Comparison of ENCODE assay signal across 20 mouse cellular contexts in the genomic region with DNA sequence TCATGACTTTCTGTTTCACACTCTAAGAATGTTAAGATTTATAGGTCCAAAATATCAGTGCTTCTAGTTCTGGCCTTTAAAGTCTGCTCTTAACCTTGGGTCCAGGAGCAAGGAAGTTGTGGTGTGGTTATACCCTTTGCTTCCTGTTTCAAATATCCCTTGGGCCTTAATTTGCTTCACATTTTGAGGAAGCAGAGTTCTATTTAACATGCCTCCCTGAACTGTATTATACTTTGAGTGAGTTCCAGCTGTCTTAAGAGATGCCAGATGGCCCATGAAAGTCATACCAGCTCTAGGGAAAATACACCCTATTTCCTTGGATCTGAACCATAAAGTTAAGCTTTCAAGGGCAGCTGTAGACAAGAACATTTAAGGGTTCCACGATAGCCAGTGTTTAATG. TPM values are rescaled to one million over a fixed set of nuclear protein-coding genes. Genes with fewer than 3 reads are reported as not detected.
DNase-seq lines count a peak whose midpoint lies in the region; ATAC-seq lines count a peak whose summit lies in the region.
"Had no signal": no experiment of that assay in that cellular context is flagged by ENCODE, and none has a peak within 500 bp of the region (broad histone marks: within the 10 kb centered on the region; RNA-seq: fewer than 3 reads in every experiment).

No protein-coding gene starts in this region.

- peak; percentile 84 to 94 for ATAC-seq in hematopoietic stem cell, adult 5-6 weeks (replicated peaks in 1 of 2; ENCODE audit: insufficient read depth in 1 of 2, low FRiP score in 2 of 2, low TSS enrichment in 1 of 2, low read depth in 1 of 2, poor library complexity in 2 of 2, severe bottlenecking in 2 of 2)
- ATAC-seq: forebrain, embryonic 13.5 days; intestine, postnatal 0 days had no signal

- intact Hi-C loops in left cerebral cortex, postnatal 25 days (cut with DNase I), result no loop called here
- intact Hi-C loops in left cerebral cortex, postnatal 10 days (cut with DNase I), result no loop called here

- peak; percentile 5 for DNase-seq in embryo, embryonic 11 days
- DNase-seq in embryo, embryonic 9.5 days (ENCODE audit: extremely low spot score), result no peak
- DNase-seq in left cerebral cortex, postnatal 25 days (ENCODE audit: low spot score in 2 of 2), result peak; percentile 1 to 49
- no peak for DNase-seq in left cerebral cortex, postnatal 10 days (ENCODE audit: extremely low spot score in 1 of 2, low spot score in 2 of 2)
- no peak for DNase-seq in ovary, postnatal 14 days (ENCODE audit: low spot score)
- DNase-seq in urinary bladder, postnatal 25 days (ENCODE audit: low spot score), result no peak
- DNase-seq: cerebellum, adult 9-10 months; gastrocnemius, adult 2 months; heart, adult 11 months; heart, postnatal 14 days; liver, embryonic 13.5 days; lung, postnatal 4 days; thymus, postnatal 25 days had no signal

RNA-seq across cellular contexts. Expression of gene Gm12695, which starts 33.0 kb away (rescaled TPM):
- total RNA-seq in left cerebral cortex, postnatal 25 days (2021), result not detected
- total RNA-seq in left cerebral cortex, postnatal 10 days (2021), result not detected
- not detected in 2 replicates for total RNA-seq in hematopoietic stem cell, adult 5-6 weeks (2017)
- total RNA-seq: adrenal gland, postnatal 4 days; G1E; gastrocnemius, adult 2 months; heart, postnatal 14 days; layer of hippocampus, postnatal 25 days; left cerebral cortex, postnatal 14 days had no signal

Comparison
In these comparisons a context has a peak if more than half of its experiments do, and no peak if none do; other contexts are left out.
1. DNase-seq: peak in embryo, embryonic 11 days (single experiment) and left cerebral cortex, postnatal 25 days (2 of 2); none in embryo, embryonic 9.5 days (single experiment), left cerebral cortex, postnatal 10 days (0 of 2), ovary, postnatal 14 days (single experiment) and urinary bladder, postnatal 25 days (single experiment).